Mouse (Mus musculus): ENCODE measurements around the gene Fntb. TPM values are rescaled to one million over a fixed set of nuclear protein-coding genes. Genes with fewer than 3 reads are reported as not detected.
A peak's percentile ranks its signal among the peaks of the same experiment; 100 is the strongest.

Fntb gene
- total and polyA plus RNA-seq, 2 experiments from 2014 or later: 33.2 to 36.2 TPM

DNA sequence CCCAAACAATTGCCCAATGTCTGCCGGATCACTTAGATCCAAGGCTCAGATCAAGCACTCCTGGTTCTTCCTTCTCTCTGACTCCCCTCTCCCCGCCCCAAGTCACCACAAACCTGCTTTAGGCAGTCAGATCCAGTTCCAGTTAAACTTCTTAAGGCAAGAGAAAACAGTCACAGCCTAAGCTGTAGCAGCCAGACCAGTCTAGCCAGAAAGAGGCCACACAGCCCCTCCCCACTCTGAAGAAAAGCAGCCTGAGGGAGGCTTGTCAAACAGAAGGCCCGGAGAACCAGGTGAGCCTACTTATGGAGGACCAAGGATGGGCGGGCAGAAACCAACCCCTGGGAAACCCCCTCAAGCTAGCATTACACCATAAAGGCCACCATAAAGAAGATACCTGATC, 52.7 kb downstream of the Fntb start:
- no peaks in the 10 kb centered on the region for H3K36me3 ChIP-seq (ENCODE audit: insufficient read depth, low read length)
- no peak overlapping the region for H3K4me3 ChIP-seq (ENCODE audit: low read length)
- peaks cover 27% of the 10 kb centered on the region for H3K4me1 ChIP-seq (ENCODE audit: insufficient read depth, low read length)
- H3K9ac ChIP-seq (replicated peaks; ENCODE audit: low read length): 0 out of 2 replicates have a peak overlapping the region, but pooled peaks have one; percentile 17
- no peaks in the 10 kb centered on the region for H3K9me3 ChIP-seq (ENCODE audit: low read length)
- no peaks in the 10 kb centered on the region for H3K27me3 ChIP-seq (ENCODE audit: insufficient read depth, low read length)
- no peak for ATAC-seq
- TF ChIP-seq CTCF (IDR thresholded peaks at IDR 0.05; ENCODE audit: low read depth): no peak
- no peak for DNase-seq (ENCODE audit: low spot score)
- 0 out of 2 replicates have a peak overlapping the region, but pooled peaks have one; percentile 11 for H3K4me2 ChIP-seq (ENCODE audit: low read depth, low read length)
- 62% methylated on average over 4 of the region's 4 CpGs for WGBS
- 0 out of 2 replicates have a peak overlapping the region, but pooled peaks have one; percentile 4 for H3K27ac ChIP-seq

DNA sequence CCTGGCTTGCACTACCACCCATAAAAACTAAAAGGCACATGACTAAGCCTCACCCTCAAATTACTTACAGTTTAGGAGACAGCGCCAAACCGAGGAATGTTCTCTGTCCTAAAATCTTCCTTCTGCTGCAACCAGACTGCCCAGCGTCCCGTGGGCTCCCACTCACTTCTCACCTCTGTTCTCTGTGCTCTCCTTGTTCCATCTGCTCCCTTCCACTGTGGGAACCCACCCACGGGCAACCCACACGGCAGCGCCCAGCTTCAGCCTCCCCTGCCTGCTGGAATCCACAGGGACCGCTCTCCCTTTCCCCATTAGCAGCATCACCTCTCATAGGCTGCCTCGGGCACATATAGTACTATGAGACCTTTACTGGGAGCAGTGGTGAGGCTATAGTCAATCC, 53.5 kb downstream of the Fntb start:
- Histone ChIP-seq H3K4me2 (ENCODE audit: low read depth, low read length) (no peak overlapping the region), H3K9me3 (ENCODE audit: low read length) (no peaks in the 10 kb centered on the region), H3K4me1 (ENCODE audit: insufficient read depth, low read length) (peaks cover 27% of the 10 kb centered on the region), H3K27me3 (ENCODE audit: insufficient read depth, low read length) (no peaks in the 10 kb centered on the region), H3K27ac (no peak overlapping the region), H3K4me3 (ENCODE audit: low read length) (no peak overlapping the region), H3K36me3 (ENCODE audit: insufficient read depth, low read length) (no peaks in the 10 kb centered on the region), H3K9ac (replicated peaks; ENCODE audit: low read length) (no peak overlapping the region)
- WGBS: 80% methylated on average over 9 of the region's 9 CpGs
- DNase-seq (ENCODE audit: low spot score) (no peak), ATAC-seq (no peak)
- TF ChIP-seq CTCF (IDR thresholded peaks at IDR 0.05; ENCODE audit: low read depth): no peak

DNA sequence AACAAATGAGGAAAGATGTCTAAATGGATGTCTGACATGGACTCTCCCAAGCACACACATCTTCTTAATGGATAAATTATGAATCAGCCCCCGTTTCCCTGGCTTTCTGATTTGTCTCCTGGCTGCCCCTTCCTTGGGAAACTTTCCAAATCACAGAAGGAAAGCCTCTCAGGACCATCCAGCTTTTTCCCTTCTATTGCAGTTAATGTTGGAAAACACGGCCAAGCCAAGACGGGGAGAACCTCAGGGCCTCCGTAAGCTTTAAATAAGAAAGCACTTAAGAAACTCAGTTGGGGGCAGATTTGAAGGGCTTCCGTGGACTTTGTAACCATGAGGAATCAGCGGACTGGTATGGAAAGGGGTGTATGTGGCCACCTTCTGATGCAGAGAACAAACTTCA, 54.4 kb downstream of the Fntb start:
- peak overlapping the region; percentile 80 for H3K4me2 ChIP-seq (ENCODE audit: low read depth, low read length)

DNA sequence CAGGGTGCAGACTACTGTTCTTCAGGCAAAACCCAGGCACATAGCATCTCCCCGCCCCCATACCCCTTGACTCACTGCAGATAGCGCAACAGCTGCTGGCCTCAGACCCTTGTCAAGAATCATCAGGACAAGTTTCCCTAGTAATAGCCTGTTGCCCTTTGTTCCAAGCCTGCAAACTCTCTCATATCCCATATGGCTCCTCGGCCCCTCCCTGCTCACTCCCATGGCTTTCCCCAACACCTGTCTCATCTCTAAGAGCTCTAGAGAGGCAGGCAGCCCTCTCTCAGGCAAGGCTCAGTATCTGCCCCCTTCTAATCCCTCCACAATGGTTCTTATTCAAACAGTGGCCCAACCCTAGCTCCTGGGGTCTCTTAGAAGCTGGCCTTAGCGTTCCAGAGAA, 55.2 kb downstream of the Fntb start:
- H3K4me3 ChIP-seq (ENCODE audit: low read length): peak overlapping the region; percentile 72
- H3K9me3 ChIP-seq (ENCODE audit: low read length): no peaks in the 10 kb centered on the region
- DNase-seq (ENCODE audit: low spot score): no peak
- peaks cover 27% of the 10 kb centered on the region for H3K4me1 ChIP-seq (ENCODE audit: insufficient read depth, low read length)
- TF ChIP-seq CTCF (IDR thresholded peaks at IDR 0.05; ENCODE audit: low read depth): no peak
- WGBS: 42% methylated on average over 4 of the region's 4 CpGs
- ATAC-seq: no peak
- H3K27me3 ChIP-seq (ENCODE audit: insufficient read depth, low read length): no peaks in the 10 kb centered on the region
- no peaks in the 10 kb centered on the region for H3K36me3 ChIP-seq (ENCODE audit: insufficient read depth, low read length)
- H3K4me2 ChIP-seq (ENCODE audit: low read depth, low read length): peak overlapping the region; percentile 80
- peak overlapping the region; percentile 87; the same call in 1 of the 2 replicates for H3K9ac ChIP-seq (replicated peaks; ENCODE audit: low read length)
- peak overlapping the region; percentile 85; the same call in 1 of the 2 replicates for H3K27ac ChIP-seq

More for the DNA sequence above, 54.4 kb downstream of the Fntb start:
- Histone ChIP-seq H3K4me1 (ENCODE audit: insufficient read depth, low read length) (peaks cover 27% of the 10 kb centered on the region), H3K36me3 (ENCODE audit: insufficient read depth, low read length) (no peaks in the 10 kb centered on the region), H3K9me3 (ENCODE audit: low read length) (no peaks in the 10 kb centered on the region), H3K27me3 (ENCODE audit: insufficient read depth, low read length) (no peaks in the 10 kb centered on the region), H3K27ac (no peak overlapping the region), H3K4me3 (ENCODE audit: low read length) (no peak overlapping the region), H3K9ac (replicated peaks; ENCODE audit: low read length) (no peak overlapping the region)
- DNase-seq (ENCODE audit: low spot score): no peak
- no peak for ATAC-seq
- no peak for TF ChIP-seq CTCF (IDR thresholded peaks at IDR 0.05; ENCODE audit: low read depth)
- 36% methylated on average over 6 of the region's 6 CpGs for WGBS

DNA sequence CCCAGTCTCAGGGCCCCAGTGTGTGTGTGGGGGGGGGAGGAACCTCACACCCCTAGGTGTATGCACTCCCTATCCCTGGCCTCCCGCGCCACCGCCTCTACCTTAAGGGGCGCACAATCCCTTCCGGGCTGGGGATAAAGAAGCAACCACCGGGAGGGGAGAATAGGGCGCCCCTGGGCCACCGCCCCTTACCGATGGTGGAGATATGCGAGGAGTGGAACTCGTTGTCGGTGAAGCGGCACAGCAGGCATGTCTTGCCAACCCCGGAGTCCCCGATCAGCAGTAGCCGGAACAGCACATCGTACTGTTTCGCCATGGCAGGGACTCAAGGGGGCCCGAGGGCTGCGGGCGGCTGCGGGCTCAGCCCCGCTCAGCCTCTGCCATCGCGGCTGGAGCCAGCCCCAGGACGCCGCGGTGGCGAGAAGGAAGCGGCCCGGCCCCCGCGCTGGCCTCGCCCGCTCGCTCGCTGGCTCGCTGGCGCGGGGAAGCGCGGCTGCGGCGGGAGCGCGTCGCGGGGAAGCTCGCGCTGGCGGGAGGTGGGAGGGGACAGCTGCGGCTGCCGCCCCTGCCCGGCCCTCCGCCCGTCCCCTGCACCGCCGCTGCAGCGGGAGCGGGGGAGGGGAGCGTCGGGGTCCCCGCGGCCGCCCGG, 56.7 kb downstream of the Fntb start:
- Histone ChIP-seq H3K4me2 (ENCODE audit: low read depth, low read length) (peak overlapping the region; percentile 80), H3K9ac (replicated peaks; ENCODE audit: low read length) (peak overlapping the region; percentile 87), H3K27me3 (ENCODE audit: insufficient read depth, low read length) (no peaks in the 10 kb centered on the region), H3K9me3 (ENCODE audit: low read length) (no peaks in the 10 kb centered on the region), H3K27ac (peak overlapping the region; percentile 85), H3K36me3 (ENCODE audit: insufficient read depth, low read length) (no peaks in the 10 kb centered on the region), H3K4me3 (ENCODE audit: low read length) (peak overlapping the region; percentile 72), H3K4me1 (ENCODE audit: insufficient read depth, low read length) (peaks cover 27% of the 10 kb centered on the region)
- peak; percentile 16; the same call in 1 of the 2 replicates for TF ChIP-seq CTCF (IDR thresholded peaks at IDR 0.05; ENCODE audit: low read depth)
- DNase-seq (ENCODE audit: low spot score): peak; percentile 75
- ATAC-seq: peak; percentile 66
- WGBS: 1% methylated on average over 25 of the region's 66 CpGs

DNA sequence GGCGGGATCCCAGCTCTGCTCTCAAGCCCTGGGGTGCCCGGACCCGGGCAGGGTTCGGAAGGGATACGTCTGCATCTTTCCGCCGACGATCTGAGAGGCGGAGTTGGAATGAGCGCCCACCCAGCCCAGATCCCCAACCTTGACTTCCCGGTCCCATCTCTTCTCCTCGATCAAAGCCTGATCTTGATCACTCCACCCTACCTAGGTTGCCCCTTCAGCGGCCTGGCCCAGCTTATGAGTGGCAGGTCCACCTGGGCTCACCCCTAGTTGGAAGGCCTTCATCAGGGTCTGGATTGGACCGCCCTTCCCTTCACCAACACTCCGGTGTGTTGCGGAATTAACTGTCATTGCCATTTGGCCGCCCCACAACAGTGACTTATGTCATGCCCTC, 57.3 kb downstream of the Fntb start, which contains the start of gene Rab15:
Gene Rab15, minus strand, starts transcription at position 258 of the 391 bp plus-strand sequence.
- peak within 1 kb of the TSS; percentile 80 for H3K4me2 ChIP-seq (ENCODE audit: low read depth, low read length)
- DNase-seq (ENCODE audit: low spot score) (no peak), ATAC-seq (peak; percentile 46)
- H3K9ac ChIP-seq (replicated peaks; ENCODE audit: low read length): peak within 1 kb of the TSS; percentile 87
- H3K27me3 ChIP-seq (ENCODE audit: insufficient read depth, low read length): no peaks in the 10 kb centered on the region
- H3K36me3 ChIP-seq (ENCODE audit: insufficient read depth, low read length): no peaks in the 10 kb centered on the region
- peak within 1 kb of the TSS; percentile 85 for H3K27ac ChIP-seq
- 2% methylated on average over 16 of the region's 17 CpGs for WGBS
- peaks cover 27% of the 10 kb centered on the region for H3K4me1 ChIP-seq (ENCODE audit: insufficient read depth, low read length)
- no peaks in the 10 kb centered on the region for H3K9me3 ChIP-seq (ENCODE audit: low read length)
- no peak for TF ChIP-seq CTCF (IDR thresholded peaks at IDR 0.05; ENCODE audit: low read depth)
- H3K4me3 ChIP-seq (ENCODE audit: low read length): peak within 1 kb of the TSS; percentile 72

DNA sequence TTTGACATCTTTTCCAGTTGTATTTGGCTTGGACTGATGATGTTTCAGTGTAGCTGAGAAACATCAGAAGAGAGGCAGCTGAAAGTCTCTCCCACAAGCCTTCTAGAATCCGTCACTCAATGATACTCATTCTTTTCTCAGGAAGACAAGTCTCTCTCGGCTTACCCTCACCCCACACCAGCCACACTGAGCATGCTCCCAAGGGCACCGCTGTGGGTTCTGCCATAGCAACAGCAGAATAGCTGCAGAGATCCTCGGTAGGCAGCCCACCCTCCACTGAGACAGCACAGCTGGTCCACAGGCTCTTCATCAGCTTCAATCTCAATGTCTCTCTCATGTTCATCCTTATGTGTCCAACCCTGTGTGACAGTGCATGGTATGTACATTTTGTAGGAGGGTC, 59.9 kb downstream of the Fntb start:
- Histone ChIP-seq H3K4me2 (ENCODE audit: low read depth, low read length) (no peak overlapping the region), H3K36me3 (ENCODE audit: insufficient read depth, low read length) (no peaks in the 10 kb centered on the region), H3K9ac (replicated peaks; ENCODE audit: low read length) (no peak overlapping the region), H3K9me3 (ENCODE audit: low read length) (no peaks in the 10 kb centered on the region), H3K27ac (no peak overlapping the region), H3K27me3 (ENCODE audit: insufficient read depth, low read length) (no peaks in the 10 kb centered on the region), H3K4me1 (ENCODE audit: insufficient read depth, low read length) (peaks cover 13% of the 10 kb centered on the region), H3K4me3 (ENCODE audit: low read length) (no peak overlapping the region)
- ATAC-seq (no peak), DNase-seq (ENCODE audit: low spot score) (no peak)
- TF ChIP-seq CTCF (IDR thresholded peaks at IDR 0.05; ENCODE audit: low read depth): no peak
- 52% methylated on average over 4 of the region's 4 CpGs for WGBS
